Mouse (Mus musculus): ENCODE data around the gene Gal. TPM values are rescaled to one million over a fixed set of nuclear protein-coding genes. Genes with fewer than 3 reads are reported as not detected.

Gene Gal
- polyA plus RNA-seq, 1 experiment from 2014 or later = 9.8 TPM

GRCm38 (mm10) chr19:3401943-3402342 lies 12.4 kb downstream of the Gal start:
- Histone ChIP-seq H3K27me3 (replicated peaks; ENCODE audit: control insufficient read depth, insufficient read depth, low read length) (no peaks in the 10 kb centered on the region), H3K27ac (ENCODE audit: low read length) (no peak overlapping the region), H3K36me3 (ENCODE audit: control insufficient read depth, insufficient read depth) (no peaks in the 10 kb centered on the region), H3K9me3 (ENCODE audit: control insufficient read depth, low read length) (no peaks in the 10 kb centered on the region; the same call in 1 of the 2 replicates), H3K4me1 (replicated peaks; ENCODE audit: control insufficient read depth, insufficient read depth, low read length) (no peaks in the 10 kb centered on the region), H3K4me2 (ENCODE audit: low read length) (no peak overlapping the region), H3K9ac (replicated peaks; ENCODE audit: low read depth, low read length) (no peak overlapping the region), H3K4me3 (replicated peaks; ENCODE audit: low read length) (no peak overlapping the region)
- no peak for ATAC-seq
- WGBS = 46% methylated on average over 7 of the region's 7 CpGs

GRCm38 (mm10) chr19:3401504-3401903 lies 12.8 kb downstream of the Gal start:
- no peaks in the 10 kb centered on the region for H3K36me3 ChIP-seq (ENCODE audit: control insufficient read depth, insufficient read depth)
- H3K27ac ChIP-seq (ENCODE audit: low read length) = no peak overlapping the region
- H3K9me3 ChIP-seq (ENCODE audit: control insufficient read depth, low read length) = no peaks in the 10 kb centered on the region; the same call in 1 of the 2 replicates
- no peak for ATAC-seq
- H3K9ac ChIP-seq (replicated peaks; ENCODE audit: low read depth, low read length) = no peak overlapping the region
- no peaks in the 10 kb centered on the region for H3K27me3 ChIP-seq (replicated peaks; ENCODE audit: control insufficient read depth, insufficient read depth, low read length)
- 88% methylated on average over 7 of the region's 7 CpGs for WGBS
- H3K4me1 ChIP-seq (replicated peaks; ENCODE audit: control insufficient read depth, insufficient read depth, low read length) = no peaks in the 10 kb centered on the region
- H3K4me2 ChIP-seq (ENCODE audit: low read length) = no peak overlapping the region
- no peak overlapping the region for H3K4me3 ChIP-seq (replicated peaks; ENCODE audit: low read length)

GRCm38 (mm10) chr19:3400057-3400456 lies 14.3 kb downstream of the Gal start:
- H3K4me1 ChIP-seq (replicated peaks; ENCODE audit: control insufficient read depth, insufficient read depth, low read length) = no peaks in the 10 kb centered on the region
- no peaks in the 10 kb centered on the region for H3K36me3 ChIP-seq (ENCODE audit: control insufficient read depth, insufficient read depth)
- no peak overlapping the region for H3K27ac ChIP-seq (ENCODE audit: low read length)
- H3K9me3 ChIP-seq (ENCODE audit: control insufficient read depth, low read length) = no peaks in the 10 kb centered on the region; the same call in 1 of the 2 replicates
- WGBS = 85% methylated on average over 4 of the region's 4 CpGs
- no peak overlapping the region for H3K4me2 ChIP-seq (ENCODE audit: low read length)
- no peak overlapping the region for H3K9ac ChIP-seq (replicated peaks; ENCODE audit: low read depth, low read length)
- ATAC-seq = no peak
- no peak overlapping the region for H3K4me3 ChIP-seq (replicated peaks; ENCODE audit: low read length)
- no peaks in the 10 kb centered on the region for H3K27me3 ChIP-seq (replicated peaks; ENCODE audit: control insufficient read depth, insufficient read depth, low read length)

GRCm38 (mm10) chr19:3394216-3394615 lies 20.1 kb downstream of the Gal start:
- no peaks in the 10 kb centered on the region for H3K27me3 ChIP-seq (replicated peaks; ENCODE audit: control insufficient read depth, insufficient read depth, low read length)
- no peak overlapping the region for H3K4me2 ChIP-seq (ENCODE audit: low read length)
- 89% methylated on average over 3 of the region's 3 CpGs for WGBS
- no peak overlapping the region for H3K4me3 ChIP-seq (replicated peaks; ENCODE audit: low read length)
- no peak overlapping the region for H3K9ac ChIP-seq (replicated peaks; ENCODE audit: low read depth, low read length)
- no peak for ATAC-seq
- H3K9me3 ChIP-seq (ENCODE audit: control insufficient read depth, low read length) = no peaks in the 10 kb centered on the region
- H3K4me1 ChIP-seq (replicated peaks; ENCODE audit: control insufficient read depth, insufficient read depth, low read length) = 0 out of 2 replicates have a peak, but pooled peaks cover 3% of the 10 kb centered on the region
- H3K36me3 ChIP-seq (ENCODE audit: control insufficient read depth, insufficient read depth) = no peaks in the 10 kb centered on the region
- H3K27ac ChIP-seq (ENCODE audit: low read length) = no peak overlapping the region

GRCm38 (mm10) chr19:3392384-3392783 lies 22.0 kb downstream of the Gal start:
- no peak overlapping the region for H3K9ac ChIP-seq (replicated peaks; ENCODE audit: low read depth, low read length)
- no peaks in the 10 kb centered on the region for H3K9me3 ChIP-seq (ENCODE audit: control insufficient read depth, low read length)
- H3K4me3 ChIP-seq (replicated peaks; ENCODE audit: low read length) = no peak overlapping the region
- H3K4me2 ChIP-seq (ENCODE audit: low read length) = no peak overlapping the region
- WGBS = 92% methylated on average over 1 of the region's 1 CpGs
- no peaks in the 10 kb centered on the region for H3K27me3 ChIP-seq (replicated peaks; ENCODE audit: control insufficient read depth, insufficient read depth, low read length)
- H3K27ac ChIP-seq (ENCODE audit: low read length) = no peak overlapping the region
- H3K4me1 ChIP-seq (replicated peaks; ENCODE audit: control insufficient read depth, insufficient read depth, low read length) = peaks cover 8% of the 10 kb centered on the region; the same call in 1 of the 2 replicates
- no peaks in the 10 kb centered on the region for H3K36me3 ChIP-seq (ENCODE audit: control insufficient read depth, insufficient read depth)
- no peak for ATAC-seq

- peak; percentile 96 for ATAC-seq
Measured at GRCm38 (mm10) chr19:3389089-3389488, 25.3 kb downstream of the Gal start.

GRCm38 (mm10) chr19:3388629-3389057 lies 25.7 kb downstream of the Gal start, which contains the start of gene Tesmin:
TSS of gene Tesmin (plus strand) at chr19:3388857.
- Histone ChIP-seq H3K4me2 (ENCODE audit: low read length) (peak within 1 kb of the TSS; percentile 68), H3K4me3 (replicated peaks; ENCODE audit: low read length) (peak within 1 kb of the TSS; percentile 48), H3K4me1 (replicated peaks; ENCODE audit: control insufficient read depth, insufficient read depth, low read length) (peaks cover 8% of the 10 kb centered on the region; the same call in 1 of the 2 replicates), H3K9me3 (ENCODE audit: control insufficient read depth, low read length) (no peaks in the 10 kb centered on the region), H3K27ac (ENCODE audit: low read length) (no peak within 1 kb of the TSS; the same call in 1 of the 2 replicates), H3K36me3 (ENCODE audit: control insufficient read depth, insufficient read depth) (no peaks in the 10 kb centered on the region), H3K27me3 (replicated peaks; ENCODE audit: control insufficient read depth, insufficient read depth, low read length) (no peaks in the 10 kb centered on the region), H3K9ac (replicated peaks; ENCODE audit: low read depth, low read length) (peak within 1 kb of the TSS; percentile 60)
- ATAC-seq = peak; percentile 85
- 1% methylated on average over 32 of the region's 33 CpGs for WGBS

More at GRCm38 (mm10) chr19:3389089-3389488, 25.3 kb downstream of the Gal start:
- Histone ChIP-seq H3K4me3 (replicated peaks; ENCODE audit: low read length) (peak overlapping the region; percentile 48), H3K4me2 (ENCODE audit: low read length) (peak overlapping the region; percentile 68), H3K36me3 (ENCODE audit: control insufficient read depth, insufficient read depth) (no peaks in the 10 kb centered on the region), H3K4me1 (replicated peaks; ENCODE audit: control insufficient read depth, insufficient read depth, low read length) (peaks cover 8% of the 10 kb centered on the region; the same call in 1 of the 2 replicates), H3K9ac (replicated peaks; ENCODE audit: low read depth, low read length) (peak overlapping the region; percentile 60), H3K27me3 (replicated peaks; ENCODE audit: control insufficient read depth, insufficient read depth, low read length) (no peaks in the 10 kb centered on the region), H3K27ac (ENCODE audit: low read length) (no peak overlapping the region; the same call in 1 of the 2 replicates), H3K9me3 (ENCODE audit: control insufficient read depth, low read length) (no peaks in the 10 kb centered on the region)
- WGBS = under 1% methylated on average over 41 of the region's 43 CpGs

- 65% methylated on average over 5 of the region's 6 CpGs for WGBS
- Histone ChIP-seq H3K27ac (ENCODE audit: low read length) (no peak overlapping the region), H3K4me1 (replicated peaks; ENCODE audit: control insufficient read depth, insufficient read depth, low read length) (peaks cover 8% of the 10 kb centered on the region; the same call in 1 of the 2 replicates), H3K4me2 (ENCODE audit: low read length) (no peak overlapping the region), H3K9ac (replicated peaks; ENCODE audit: low read depth, low read length) (no peak overlapping the region), H3K9me3 (ENCODE audit: control insufficient read depth, low read length) (no peaks in the 10 kb centered on the region), H3K36me3 (ENCODE audit: control insufficient read depth, insufficient read depth) (no peaks in the 10 kb centered on the region), H3K27me3 (replicated peaks; ENCODE audit: control insufficient read depth, insufficient read depth, low read length) (no peaks in the 10 kb centered on the region), H3K4me3 (replicated peaks; ENCODE audit: low read length) (no peak overlapping the region)
- ATAC-seq = no peak
Measured at GRCm38 (mm10) chr19:3388061-3388460, 26.3 kb downstream of the Gal start.

GRCm38 (mm10) chr19:3378614-3379013 lies 35.7 kb downstream of the Gal start:
- H3K27ac ChIP-seq (ENCODE audit: low read length) = no peak overlapping the region
- no peak overlapping the region for H3K4me3 ChIP-seq (replicated peaks; ENCODE audit: low read length)
- no peaks in the 10 kb centered on the region for H3K9me3 ChIP-seq (ENCODE audit: control insufficient read depth, low read length)
- no peaks in the 10 kb centered on the region for H3K4me1 ChIP-seq (replicated peaks; ENCODE audit: control insufficient read depth, insufficient read depth, low read length)
- no peak overlapping the region for H3K9ac ChIP-seq (replicated peaks; ENCODE audit: low read depth, low read length)
- WGBS = 98% methylated on average over 3 of the region's 3 CpGs
- no peak for ATAC-seq
- H3K36me3 ChIP-seq (ENCODE audit: control insufficient read depth, insufficient read depth) = no peaks in the 10 kb centered on the region
- no peak overlapping the region for H3K4me2 ChIP-seq (ENCODE audit: low read length)
- H3K27me3 ChIP-seq (replicated peaks; ENCODE audit: control insufficient read depth, insufficient read depth, low read length) = no peaks in the 10 kb centered on the region
